Mouse (Mus musculus) stomach, postnatal 0 days (tissue): Measurements from ENCODE around the gene Acp4.

Experiments used
- CTCF ChIP-seq: IDR thresholded peaks from 2 replicates; pipeline ENCODE4 v1.5.1; 2016; ENCODE audit warnings: antibody characterized with exemption, low read depth, mild to moderate bottlenecking, moderate library complexity
- EP300 ChIP-seq: optimal IDR thresholded peaks from 2 replicates; pipeline ENCODE3; 2016; ENCODE audit warnings: antibody characterized with exemption

- TF ChIP-seq CTCF = no peak
- TF ChIP-seq EP300 = no peak
These were observed 21.3 kb downstream of the Acp4 start, which contains the start of gene Gm36864 for GRCm38 (mm10) chr7:44235909-44236308.
